Mouse (Mus musculus): ENCODE measurements around the gene Pp2d1.

Pp2d1 gene

DNA sequence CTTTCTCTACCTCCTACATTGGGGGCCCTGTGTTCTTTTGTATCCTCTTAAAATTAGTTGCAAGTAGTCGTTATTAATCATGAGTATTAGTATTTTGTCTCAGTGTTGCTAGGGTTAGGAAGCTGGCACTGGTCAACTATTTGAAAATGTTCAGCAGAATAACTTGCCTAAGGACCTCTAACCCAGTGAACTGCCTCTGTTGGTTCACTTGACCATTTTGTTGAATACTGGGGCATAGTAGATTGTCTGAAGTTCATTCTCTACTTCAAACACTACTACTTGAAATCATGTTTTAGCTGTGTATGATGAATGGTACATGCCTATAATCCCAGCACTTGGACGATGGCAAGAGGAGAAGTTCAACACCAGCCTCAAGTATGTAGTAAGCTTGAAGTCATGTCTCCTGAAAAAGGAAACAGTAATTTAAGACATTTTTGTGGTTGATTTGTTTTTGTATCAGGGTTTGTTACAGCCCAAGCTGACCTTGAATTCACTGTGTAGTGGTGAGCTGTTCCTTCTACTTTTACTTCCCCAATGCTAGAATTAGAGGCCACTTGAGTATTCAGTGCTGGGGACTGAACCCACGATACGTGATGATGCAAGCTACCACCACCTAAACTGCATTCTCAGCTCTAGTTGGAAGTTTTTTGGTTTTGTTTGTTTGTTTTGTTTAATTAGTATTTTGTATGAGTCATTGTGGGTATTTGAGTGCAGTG, 50.8 kb downstream of the Pp2d1 start:
- DNase-seq (ENCODE audit: extremely low read depth, insufficient read length, low spot score) = no peak

DNA sequence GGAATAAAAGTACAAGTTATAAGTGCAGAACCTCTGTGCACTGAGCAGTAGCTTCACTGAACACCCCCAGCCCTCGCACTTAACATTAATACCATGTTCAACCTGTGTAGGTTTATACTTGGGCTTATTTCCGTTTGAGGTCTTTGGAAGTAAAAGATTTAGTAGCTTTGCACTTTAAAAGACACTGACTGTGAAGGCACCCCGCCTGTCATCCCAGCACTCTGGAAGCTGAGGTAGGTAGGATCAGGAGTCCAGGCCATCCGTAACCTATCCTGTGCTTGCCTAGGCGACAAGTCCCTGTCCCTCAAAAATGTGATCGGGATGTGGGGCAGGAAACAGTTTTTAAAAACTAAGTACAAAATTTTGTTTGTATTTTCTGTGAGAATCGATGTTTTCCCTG, 58.8 kb downstream of the Pp2d1 start:
- no peak for DNase-seq (ENCODE audit: extremely low read depth, insufficient read length, low spot score)

DNA sequence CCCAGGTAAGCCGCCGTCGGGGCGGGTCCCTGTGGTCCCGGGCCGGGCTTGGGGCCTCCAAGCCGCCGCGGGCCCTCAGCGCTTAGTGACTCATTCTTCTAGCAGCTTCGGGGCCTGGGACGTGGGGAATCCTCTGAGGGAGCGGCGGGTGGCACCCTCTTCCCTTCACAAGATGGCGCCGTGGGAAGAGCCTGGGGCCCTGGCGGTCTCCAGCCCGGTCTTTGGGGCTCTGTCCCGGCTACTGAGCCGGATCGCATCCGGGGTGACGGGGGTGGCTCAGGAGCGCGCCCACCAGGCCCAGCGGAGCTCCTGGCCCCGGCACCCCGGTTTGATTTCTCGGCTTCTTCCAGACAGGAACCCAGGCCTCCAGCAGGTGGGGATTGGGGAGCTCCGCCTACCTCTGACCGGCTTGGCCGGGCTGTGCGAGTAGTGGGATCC, 59.6 kb downstream of the Pp2d1 start:
- DNase-seq (ENCODE audit: extremely low read depth, insufficient read length, low spot score) = peak; percentile 80

DNA sequence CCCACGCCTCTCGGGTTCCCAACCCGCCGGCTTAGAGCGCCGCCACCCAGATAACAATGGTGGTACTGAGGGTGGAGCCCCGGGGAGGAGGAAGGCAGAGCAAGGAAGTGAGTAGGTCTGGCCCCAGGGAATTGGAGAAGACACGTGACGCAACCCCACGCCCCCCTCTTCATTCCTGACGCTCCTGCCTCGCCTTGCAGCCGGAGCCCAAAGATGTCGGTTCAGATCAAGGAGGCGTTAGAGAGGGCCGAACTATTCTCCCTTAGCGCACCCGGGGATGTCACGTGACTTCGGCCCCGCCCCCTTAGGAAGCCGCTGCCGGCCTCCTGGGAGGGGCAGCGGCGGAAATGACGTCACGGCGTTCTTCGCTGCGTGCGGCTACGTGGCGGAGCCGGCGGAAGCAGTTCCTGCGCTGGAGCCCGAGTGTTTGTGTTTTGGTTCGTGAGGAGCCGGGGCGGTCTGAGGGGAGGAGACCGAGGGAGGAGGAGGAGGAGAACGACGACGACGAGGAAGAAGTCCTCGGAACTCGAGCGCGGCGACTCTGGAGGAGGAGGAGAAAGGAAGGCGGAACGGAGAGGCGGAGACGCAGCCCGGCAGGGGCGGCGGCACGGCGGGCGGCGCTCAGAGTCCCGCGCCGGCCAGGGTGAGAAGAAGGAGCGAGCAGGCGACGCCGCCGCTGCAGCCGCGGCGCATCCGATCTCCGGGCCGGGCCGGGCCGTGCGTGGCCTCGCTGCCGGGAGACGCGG, 60.2 kb downstream of the Pp2d1 start, which contains the start of gene Rab5a:
Gene Rab5a (plus strand): TSS at position 377 of the 746 bp plus-strand sequence.
- peak; percentile 99 for DNase-seq (ENCODE audit: extremely low read depth, insufficient read length, low spot score)

DNA sequence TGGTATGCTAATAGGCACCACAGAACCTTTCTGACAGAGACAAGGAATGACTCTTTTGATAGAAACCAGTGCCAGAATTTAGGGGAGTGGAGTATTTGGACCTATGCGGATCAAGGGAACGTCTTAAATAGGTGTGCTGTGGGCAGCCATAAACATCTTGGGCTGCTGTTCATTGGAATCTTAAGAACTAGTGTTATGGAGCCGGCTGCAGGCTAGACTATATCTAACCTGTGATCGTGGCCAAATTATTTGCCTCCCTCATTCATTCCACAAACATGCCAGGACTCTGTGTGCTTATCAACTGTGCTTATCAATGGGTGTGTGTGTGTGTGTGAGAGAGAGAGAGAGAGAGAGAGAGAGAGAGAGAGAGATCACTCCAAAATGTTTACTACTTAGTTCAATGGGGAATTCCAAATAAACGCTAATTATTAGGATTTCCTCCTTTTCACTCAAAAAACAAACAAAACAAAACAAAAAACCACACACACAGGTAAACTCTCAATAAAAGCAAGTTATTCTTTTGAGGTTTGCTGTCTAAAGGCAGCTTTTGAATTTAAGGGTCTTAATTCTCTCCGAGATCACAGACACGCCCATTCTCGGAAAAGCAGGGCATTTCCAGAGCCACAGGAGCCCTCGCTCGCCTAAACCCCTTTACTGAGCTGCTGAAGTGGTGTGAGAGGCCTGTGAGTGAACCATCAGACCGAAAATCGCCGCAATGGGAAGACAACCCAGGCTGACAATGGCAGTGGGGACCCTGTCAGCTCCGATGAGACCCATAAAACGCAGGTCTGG, 61.0 kb downstream of the Pp2d1 start:
- DNase-seq (ENCODE audit: extremely low read depth, insufficient read length, low spot score) = no peak

DNA sequence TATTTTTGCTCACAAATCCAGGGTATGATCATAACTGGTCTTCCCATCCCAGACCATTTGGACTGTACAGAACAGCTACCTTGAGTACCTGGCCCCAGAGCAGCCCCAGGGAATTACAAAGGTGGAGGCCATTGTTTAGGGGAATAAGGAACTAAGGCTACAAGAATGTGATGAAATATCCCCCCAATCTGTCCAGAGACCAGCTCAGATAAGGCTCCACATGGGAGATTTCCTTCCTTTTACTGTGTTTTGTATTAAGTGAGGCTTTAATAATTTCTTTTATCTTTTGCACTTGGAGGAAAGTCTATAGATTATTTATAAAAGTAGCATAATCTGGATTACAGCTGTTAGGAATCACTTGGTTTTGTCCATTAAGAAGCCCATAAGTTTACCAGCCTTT, 70.6 kb downstream of the Pp2d1 start:
- DNase-seq (ENCODE audit: extremely low read depth, insufficient read length, low spot score) = no peak

DNA sequence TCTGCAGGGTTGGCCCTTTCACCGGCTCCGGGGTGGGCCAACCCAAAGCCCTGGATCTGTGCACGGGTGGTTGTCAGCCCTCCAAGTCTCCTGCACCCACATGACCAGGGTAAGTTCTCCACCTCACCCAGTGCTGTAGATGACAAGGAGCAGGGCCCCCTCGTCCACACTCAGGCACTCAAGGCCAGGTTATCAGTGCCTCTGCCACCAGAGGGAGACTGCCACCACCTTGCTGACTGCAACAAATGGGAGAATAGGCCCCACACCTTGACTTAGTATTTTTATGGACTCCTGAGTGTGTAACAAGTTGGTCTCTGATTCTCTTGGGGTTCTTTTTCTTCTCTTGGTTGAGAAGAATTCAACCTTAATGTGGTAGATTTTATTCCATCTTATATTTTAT, 73.7 kb downstream of the Pp2d1 start:
- peak; percentile 9 for DNase-seq (ENCODE audit: extremely low read depth, insufficient read length, low spot score)

DNA sequence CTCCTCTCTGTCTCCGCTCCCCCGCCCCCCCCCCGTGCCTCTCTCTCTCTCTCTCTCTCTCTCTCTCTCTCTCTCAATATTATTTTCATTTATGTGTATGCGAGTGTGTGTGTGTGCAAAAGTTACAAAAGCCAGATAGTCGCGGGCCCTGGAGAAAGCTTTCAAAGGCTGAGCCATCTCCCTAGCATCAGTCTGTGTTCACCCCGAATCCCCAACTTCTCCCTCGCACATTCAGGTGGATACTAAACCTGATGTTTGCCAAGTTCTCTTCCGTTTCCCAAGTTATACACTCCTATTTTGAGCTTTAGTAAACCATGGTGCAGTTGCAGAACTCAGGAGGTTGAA, 75.8 kb downstream of the Pp2d1 start:
- no peak for DNase-seq (ENCODE audit: extremely low read depth, insufficient read length, low spot score)

DNA sequence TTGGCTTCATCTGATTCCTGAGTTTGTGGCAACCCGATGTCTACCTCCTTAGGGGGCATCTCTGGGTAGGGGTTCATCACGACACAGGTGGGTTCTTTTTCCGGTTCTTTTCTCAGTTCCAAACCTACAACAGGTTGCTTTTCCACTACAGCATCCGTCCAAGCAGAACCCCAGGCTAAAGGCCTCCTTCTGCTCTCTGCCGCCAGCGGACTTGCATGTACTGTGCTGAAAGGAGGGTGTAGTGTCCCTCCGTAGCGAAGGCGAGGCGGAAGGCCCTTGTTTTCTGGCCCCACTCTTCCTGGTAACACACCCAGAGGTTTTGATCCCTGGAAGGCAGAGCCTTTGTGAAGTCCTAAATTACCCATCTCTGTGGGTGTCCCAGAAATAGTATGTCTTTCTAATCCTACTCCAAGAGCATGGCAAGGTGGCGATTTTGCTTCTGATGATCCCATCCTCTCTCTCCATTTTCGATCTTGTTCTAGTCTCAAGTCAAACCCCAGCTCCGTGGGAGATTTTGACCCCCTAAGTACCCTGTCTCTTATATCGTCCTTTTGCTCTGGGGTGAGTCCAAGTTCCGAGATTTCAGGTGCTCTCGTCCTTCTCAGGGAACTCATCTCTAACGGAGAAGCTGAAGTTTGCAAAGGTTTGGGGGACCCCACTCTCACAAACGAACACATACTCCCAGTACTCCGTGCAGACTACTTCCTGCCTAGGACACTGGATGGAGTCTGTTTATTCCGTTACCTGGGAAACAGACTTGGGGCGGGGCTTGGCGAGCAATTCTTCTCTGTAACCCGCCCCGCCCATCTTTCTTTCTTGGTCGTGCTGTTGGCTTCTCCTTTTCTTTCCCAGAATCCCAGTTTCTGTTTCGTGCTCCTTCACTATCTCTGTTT, 76.4 kb downstream of the Pp2d1 start, which contains the start of gene Efhb:
Gene Efhb (minus strand): TSS at position 719 of the 893 bp plus-strand sequence.
- DNase-seq (ENCODE audit: extremely low read depth, insufficient read length, low spot score) = peak; percentile 40

Measured in 3134 (cell line).